Mouse (Mus musculus): Measurements from ENCODE around the gene Pnn. TPM values are rescaled to one million over a fixed set of nuclear protein-coding genes. Genes with fewer than 3 reads are reported as not detected.

The Pnn gene
- polyA plus RNA-seq, 1 experiment = 18.6 TPM

- H3K4me1 ChIP-seq (ENCODE audit: control insufficient read depth, insufficient read depth, low read length) = no peaks in the 10 kb centered on the region
- DNase-seq = no peak
- WGBS = 70% methylated on average over 5 of the region's 5 CpGs
- no peak overlapping the region for H3K4me3 ChIP-seq (replicated peaks; ENCODE audit: extremely low read depth, low read depth, low read length)
- TF ChIP-seq CTCF (IDR thresholded peaks at IDR 0.05; ENCODE audit: insufficient read depth, low read length) (no peak), POLR2A (IDR thresholded peaks at IDR 0.05; ENCODE audit: borderline replicate concordance, extremely low read depth, low read depth, low read length) (no peak)
These were observed 38.1 kb downstream of the Pnn start for GRCm38 (mm10) chr12:59104771-59105170.

- Histone ChIP-seq H3K4me1 (ENCODE audit: control insufficient read depth, insufficient read depth, low read length) (no peaks in the 10 kb centered on the region), H3K4me3 (replicated peaks; ENCODE audit: extremely low read depth, low read depth, low read length) (no peak overlapping the region)
- whole genome bisulfite sequencing = 71% methylated on average over 6 of the region's 6 CpGs
- no peak for DNase-seq
- TF ChIP-seq CTCF (IDR thresholded peaks at IDR 0.05; ENCODE audit: insufficient read depth, low read length) (no peak), POLR2A (IDR thresholded peaks at IDR 0.05; ENCODE audit: borderline replicate concordance, extremely low read depth, low read depth, low read length) (no peak)
These were observed 39.2 kb downstream of the Pnn start for GRCm38 (mm10) chr12:59105914-59106313.

- TF ChIP-seq CTCF (IDR thresholded peaks at IDR 0.05; ENCODE audit: insufficient read depth, low read length) (no peak), POLR2A (IDR thresholded peaks at IDR 0.05; ENCODE audit: borderline replicate concordance, extremely low read depth, low read depth, low read length) (no peak)
- no peaks in the 10 kb centered on the region for H3K4me1 ChIP-seq (ENCODE audit: control insufficient read depth, insufficient read depth, low read length)
- no peak for DNase-seq
- no peak overlapping the region for H3K4me3 ChIP-seq (replicated peaks; ENCODE audit: extremely low read depth, low read depth, low read length)
- WGBS = 85% methylated on average over 5 of the region's 5 CpGs
These were observed 39.8 kb downstream of the Pnn start for GRCm38 (mm10) chr12:59106491-59106890.

GRCm38 (mm10) chr12:59107926-59108325 lies 41.2 kb downstream of the Pnn start:
- no peak for DNase-seq
- no peaks in the 10 kb centered on the region for H3K4me1 ChIP-seq (ENCODE audit: control insufficient read depth, insufficient read depth, low read length)
- H3K4me3 ChIP-seq (replicated peaks; ENCODE audit: extremely low read depth, low read depth, low read length) = no peak overlapping the region
- 86% methylated on average over 4 of the region's 4 CpGs for WGBS
- TF ChIP-seq POLR2A (IDR thresholded peaks at IDR 0.05; ENCODE audit: borderline replicate concordance, extremely low read depth, low read depth, low read length) = no peak
- TF ChIP-seq CTCF (IDR thresholded peaks at IDR 0.05; ENCODE audit: insufficient read depth, low read length) = no peak

- DNase-seq = no peak
- H3K4me1 ChIP-seq (ENCODE audit: control insufficient read depth, insufficient read depth, low read length) = no peaks in the 10 kb centered on the region
- 62% methylated on average over 3 of the region's 3 CpGs for WGBS
- no peak for TF ChIP-seq POLR2A (IDR thresholded peaks at IDR 0.05; ENCODE audit: borderline replicate concordance, extremely low read depth, low read depth, low read length)
- no peak for TF ChIP-seq CTCF (IDR thresholded peaks at IDR 0.05; ENCODE audit: insufficient read depth, low read length)
- no peak overlapping the region for H3K4me3 ChIP-seq (replicated peaks; ENCODE audit: extremely low read depth, low read depth, low read length)
These were observed 50.5 kb downstream of the Pnn start for GRCm38 (mm10) chr12:59117184-59117583.

Other genes starting within 250 kb of the Pnn start
- 8.6 and 13.0 TPM in 2 replicates for gene Sec23a, start 54.9 kb upstream of the Pnn start, polyA plus RNA-seq (2012; rRNA removed)
- gene Gemin2, start 53.5 kb upstream of the Pnn start, polyA plus RNA-seq (2012; rRNA removed) = 1.9 and 2.9 TPM in 2 replicates
- gene Trappc6b, start 5.4 kb upstream of the Pnn start, polyA plus RNA-seq (2012; rRNA removed) = 87.9 and 113 TPM in 2 replicates
- 19.7 and 32.8 TPM in 2 replicates for gene Mia2, start 28.9 kb downstream of the Pnn start, polyA plus RNA-seq (2012; rRNA removed)
- gene Fbxo33, start 152.8 kb downstream of the Pnn start, polyA plus RNA-seq (2012; rRNA removed) = 5.5 and 11.3 TPM in 2 replicates

Data from lung, adult 2 months (tissue).